In the genomic region with DNA sequence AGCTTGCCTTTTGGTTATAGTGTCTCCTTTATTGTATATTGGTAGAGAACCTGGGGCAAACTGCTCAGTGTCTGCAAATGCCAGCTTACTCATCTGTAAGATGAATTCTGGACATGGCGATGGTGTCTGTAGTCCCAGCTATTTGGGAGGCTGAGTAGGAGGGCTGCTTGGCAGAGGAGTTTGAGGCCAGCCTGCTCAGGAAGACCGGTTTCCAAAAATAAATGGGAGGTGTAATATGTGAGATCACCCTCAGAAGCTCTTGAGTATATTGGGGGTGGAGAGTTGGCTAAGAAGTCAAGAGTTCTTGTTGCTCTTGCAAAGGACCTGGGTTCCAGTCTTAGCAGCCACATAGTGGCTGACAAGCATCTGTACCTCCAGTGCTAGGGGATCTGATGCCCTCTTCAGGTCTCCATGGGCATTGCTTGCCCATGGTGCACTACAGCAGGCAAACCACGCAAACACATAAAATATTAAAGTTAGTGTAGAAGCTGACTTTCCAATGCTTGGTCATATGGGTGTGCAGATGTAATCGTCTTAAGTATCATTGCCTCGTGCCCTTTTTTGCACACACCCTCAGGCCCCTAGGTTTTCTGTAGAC, we compare ENCODE assay signal across 11 mouse cellular contexts. TPM values are rescaled to one million over a fixed set of nuclear protein-coding genes. Genes with fewer than 3 reads are reported as not detected.
DNase-seq lines count a peak whose midpoint lies in the region; ATAC-seq and TF ChIP-seq lines count a peak whose summit lies in the region.
"Had no signal": no experiment of that assay in that cellular context is flagged by ENCODE, and none has a peak within 500 bp of the region (broad histone marks: within the 10 kb centered on the region; RNA-seq: fewer than 3 reads in every experiment).

No protein-coding gene starts in this region.

- 81% methylated on average over 5 of the region's 5 CpGs for WGBS in lung, postnatal 0 days

- no peaks in the 10 kb centered on the region for H3K9me3 ChIP-seq in lung, postnatal 0 days (ENCODE audit: low read length)
- H3K9me3 ChIP-seq: heart, embryonic 15.5 days; midbrain, embryonic 12.5 days had no signal

- H3K27me3 ChIP-seq in lung, postnatal 0 days (replicated peaks; ENCODE audit: insufficient read depth, low read length), result no peaks in the 10 kb centered on the region
- H3K27me3 ChIP-seq: heart, embryonic 15.5 days; midbrain, embryonic 12.5 days had no signal

- peak; percentile 39 to 64 for DNase-seq in frontal cortex, adult 2 months (ENCODE audit: extremely low spot score in 1 of 2, low spot score in 1 of 2)
- no peak for DNase-seq in frontal cortex, postnatal 25 days (ENCODE audit: low spot score in 2 of 2)
- no peak for DNase-seq in lung, postnatal 0 days (ENCODE audit: low spot score)
- DNase-seq in lung, postnatal 4 days, result no peak
- DNase-seq in R1 (ENCODE audit: low read depth, low spot score), result peak; percentile 46
- DNase-seq in telencephalon, adult 2 months (ENCODE audit: low read depth, low spot score), result peak; percentile 74
- DNase-seq in cerebellum, adult 8-10 months, result no peak
- no peak for DNase-seq in spleen, postnatal 4 days (ENCODE audit: low spot score in 2 of 2)
- DNase-seq: retina, postnatal 1 day had no signal

- no peak overlapping the region for H3K9ac ChIP-seq in lung, postnatal 0 days (replicated peaks; ENCODE audit: low read depth)
- H3K9ac ChIP-seq: heart, embryonic 15.5 days; midbrain, embryonic 12.5 days had no signal

- H3K4me1 ChIP-seq in lung, postnatal 0 days (ENCODE audit: insufficient read depth, low read depth, low read length), result no peaks in the 10 kb centered on the region
- H3K4me1 ChIP-seq: midbrain, embryonic 12.5 days had no signal

- no peak overlapping the region for H3K4me3 ChIP-seq in lung, postnatal 0 days (ENCODE audit: low read depth, low read length)
- H3K4me3 ChIP-seq: heart, embryonic 15.5 days; midbrain, embryonic 12.5 days had no signal

- ATAC-seq in lung, postnatal 0 days, result no peak

- H3K27ac ChIP-seq in lung, postnatal 0 days (ENCODE audit: low read length), result no peak overlapping the region
- H3K27ac ChIP-seq: heart, embryonic 15.5 days; midbrain, embryonic 12.5 days had no signal

- no peak overlapping the region for H3K4me2 ChIP-seq in lung, postnatal 0 days (replicated peaks; ENCODE audit: low read depth, low read length)
- H3K4me2 ChIP-seq: heart, embryonic 15.5 days; midbrain, embryonic 12.5 days had no signal

- peaks cover 11% of the 10 kb centered on the region; the same call in 1 of the 2 replicates for H3K36me3 ChIP-seq in lung, postnatal 0 days (ENCODE audit: insufficient read depth, low read length)

- no peak for TF ChIP-seq EP300 in lung, postnatal 0 days (IDR thresholded peaks at IDR 0.05)

- TF ChIP-seq CTCF in lung, postnatal 0 days (IDR thresholded peaks at IDR 0.05), result peak; percentile 60

RNA-seq across cellular contexts. Expression of gene Tapbpl, which starts 6.0 kb away (rescaled TPM):
- 6.4 and 7.1 TPM in 2 replicates for polyA plus RNA-seq in frontal cortex, adult 2 months (2012; rRNA removed)
- 14.2 and 16.9 TPM in 2 replicates for polyA plus RNA-seq in lung, postnatal 0 days (2015; fragmentation: Nextera tagmentation; extraction: Ambion mirVana)

RNA-seq across cellular contexts. Expression of gene Vamp1, which starts 10.3 kb away (rescaled TPM):
- polyA plus RNA-seq in frontal cortex, adult 2 months (2012; rRNA removed), result 81.5 and 103 TPM in 2 replicates
- 3.0 and 3.5 TPM in 2 replicates for polyA plus RNA-seq in lung, postnatal 0 days (2015; fragmentation: Nextera tagmentation; extraction: Ambion mirVana)

RNA-seq across cellular contexts. Expression of gene Cd27, which starts 11.2 kb away (rescaled TPM):
- 0.14 TPM in 1 of 2 replicates, not detected in the other for polyA plus RNA-seq in frontal cortex, adult 2 months (2012; rRNA removed)
- 2.4 and 3.0 TPM in 2 replicates for polyA plus RNA-seq in lung, postnatal 0 days (2015; fragmentation: Nextera tagmentation; extraction: Ambion mirVana)

RNA-seq across cellular contexts. Expression of gene Mrpl51, which starts 34.0 kb away (rescaled TPM):
- polyA plus RNA-seq in frontal cortex, adult 2 months (2012; rRNA removed), result 46.7 and 48.7 TPM in 2 replicates
- 151 and 154 TPM in 2 replicates for polyA plus RNA-seq in lung, postnatal 0 days (2015; fragmentation: Nextera tagmentation; extraction: Ambion mirVana)

RNA-seq across cellular contexts. Expression of gene Ncapd2, which starts 34.1 kb away (rescaled TPM):
- 51.7 and 53.6 TPM in 2 replicates for polyA plus RNA-seq in frontal cortex, adult 2 months (2012; rRNA removed)
- 5.9 and 7.9 TPM in 2 replicates for polyA plus RNA-seq in lung, postnatal 0 days (2015; fragmentation: Nextera tagmentation; extraction: Ambion mirVana)

Comparison
In these comparisons a context has a peak if more than half of its experiments do, and no peak if none do; other contexts are left out.
1. DNase-seq: peak in frontal cortex, adult 2 months (2 of 2), R1 (single experiment) and telencephalon, adult 2 months (single experiment); none in frontal cortex, postnatal 25 days (0 of 2), lung, postnatal 0 days (single experiment), lung, postnatal 4 days (0 of 2), cerebellum, adult 8-10 months (single experiment) and spleen, postnatal 4 days (0 of 2).
2. RNA of gene Vamp1, which starts 10.3 kb away (polyA plus RNA-seq): 81.5 to 103 TPM in frontal cortex, adult 2 months; 3.0 to 3.5 TPM in lung, postnatal 0 days; every median in the first group is over 10 times any median in the second.